Mouse (Mus musculus) layer of hippocampus, adult 8-10 months (tissue): ENCODE measurements around the gene Dbi. TPM values are rescaled to one million over a fixed set of nuclear protein-coding genes. Genes with fewer than 3 reads are reported as not detected.

Experiments used
- DNase-seq, 2 experiments: peaks; one replicate each; pipeline ENCODE4 v3.0.0; 2022; ENCODE audit warnings: low spot score in 2 of 2
- total RNA-seq, 4 experiments: library from RNA; stranded (reverse); gene quantifications; 2 replicates each; pipeline ENCODE4 v1.2.4; 2022

Gene Dbi
- total RNA-seq, 4 experiments from 2014 or later, result 269 to 515 (median 389) TPM

DNA sequence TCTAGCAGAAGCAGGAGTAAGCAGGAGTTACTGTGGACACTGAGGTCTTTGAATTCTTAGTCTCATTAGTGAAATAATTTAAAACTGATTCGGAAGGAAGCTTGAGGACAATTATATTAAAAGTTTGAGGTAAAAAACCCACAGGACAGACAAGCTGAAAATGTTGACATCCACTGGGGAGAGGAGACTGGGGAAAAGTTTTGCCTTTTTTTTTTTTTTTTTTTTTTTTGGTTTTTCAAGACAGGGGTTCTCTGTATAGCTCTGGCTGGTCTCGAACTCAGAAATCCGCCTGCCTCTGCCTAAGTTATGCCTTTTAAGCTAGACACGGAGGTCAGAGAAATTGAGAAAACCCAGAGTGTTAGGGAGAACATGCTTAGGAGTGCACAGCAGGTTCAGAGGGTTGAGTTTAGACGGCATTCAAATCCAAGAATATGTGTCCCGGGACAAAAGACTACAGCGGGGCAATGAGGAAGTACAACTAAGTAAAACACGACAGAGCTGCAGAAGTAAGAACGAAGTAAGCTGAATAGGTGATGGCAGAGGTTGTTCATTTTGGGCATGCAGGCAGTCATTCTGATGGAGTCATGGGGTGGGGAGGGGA is 1.2 kb upstream of the Dbi start:
- no peak for DNase-seq

GRCm38 (mm10) chr1:120120141-120120968 is 523 bp downstream of the Dbi start:
- peak; percentile 22 to 43 for DNase-seq

DNA sequence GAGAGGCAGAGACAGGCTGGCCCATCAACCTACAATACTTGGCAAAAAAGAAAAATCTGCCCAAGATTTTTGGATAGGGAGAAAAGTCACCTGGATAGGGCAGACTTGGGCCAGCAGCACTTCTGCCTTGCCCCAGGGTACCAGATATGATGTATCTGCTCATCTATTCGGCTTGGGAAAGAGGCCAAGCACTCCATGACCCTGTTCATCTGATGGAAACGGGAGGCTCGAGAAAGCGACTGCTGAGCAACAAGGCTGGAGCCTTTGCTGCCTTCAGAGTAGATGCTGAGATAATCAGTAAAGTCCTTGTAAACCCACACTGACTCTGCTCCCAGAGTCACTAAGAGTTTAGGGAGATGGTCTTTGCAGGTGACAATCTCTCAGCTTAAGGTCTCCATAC is 1.5 kb downstream of the Dbi start:
- no peak for DNase-seq

DNA sequence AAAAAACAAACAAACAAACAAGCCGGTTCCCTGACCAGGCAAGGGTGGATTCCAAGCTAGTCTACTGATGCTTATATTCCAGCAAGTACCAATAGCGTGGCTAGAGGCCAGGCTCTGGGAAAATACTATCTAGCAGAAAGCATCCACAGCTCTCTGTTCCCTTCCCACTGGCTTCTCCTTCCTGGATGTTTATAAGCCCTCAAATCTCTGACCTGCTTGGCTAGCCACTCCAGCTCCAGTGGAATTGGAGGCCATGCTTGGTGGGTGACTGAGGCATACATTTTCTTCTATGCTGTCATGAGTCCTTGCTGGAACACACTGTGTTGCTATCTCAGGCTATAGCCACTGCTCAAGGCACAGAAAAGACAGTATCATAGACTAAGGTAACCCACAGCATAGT is 2.0 kb downstream of the Dbi start:
- no peak for DNase-seq

GRCm38 (mm10) chr1:120116106-120116505 is 4.8 kb downstream of the Dbi start:
- DNase-seq, result peak in 1 of 2 experiments; percentile 24

GRCm38 (mm10) chr1:120115671-120116081 is 5.2 kb downstream of the Dbi start:
- DNase-seq, result peak; percentile 92 to 95

- no peak for DNase-seq
Measured at GRCm38 (mm10) chr1:120112251-120113187, 8.4 kb downstream of the Dbi start.

- DNase-seq, result no peak
Measured at GRCm38 (mm10) chr1:120111766-120112165, 9.1 kb downstream of the Dbi start.

GRCm38 (mm10) chr1:120109741-120110432 is 11.0 kb downstream of the Dbi start:
- no peak for DNase-seq

GRCm38 (mm10) chr1:120105556-120105959 is 15.3 kb downstream of the Dbi start:
- no peak for DNase-seq

DNA sequence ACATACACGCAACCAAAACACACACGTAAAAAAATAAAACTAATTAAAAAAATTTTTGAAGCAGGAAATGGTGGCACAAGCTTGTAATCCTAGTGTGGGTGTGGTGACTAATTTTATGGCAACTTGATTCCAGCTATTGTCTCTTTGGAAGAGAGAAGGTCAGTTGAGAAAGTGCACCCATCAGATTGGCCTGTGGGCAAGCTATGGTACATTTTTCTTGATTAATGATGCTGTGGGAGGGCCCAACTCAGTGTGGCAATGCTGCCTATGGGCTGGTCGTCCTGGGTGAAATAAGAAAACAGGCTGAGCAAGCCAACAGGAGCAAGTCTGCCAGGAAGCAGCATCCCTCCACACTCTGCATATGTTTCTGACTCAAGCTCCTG is 19.7 kb downstream of the Dbi start:
- no peak for DNase-seq

- DNase-seq, result no peak
Measured at GRCm38 (mm10) chr1:120100456-120101226, 20.2 kb downstream of the Dbi start.

DNA sequence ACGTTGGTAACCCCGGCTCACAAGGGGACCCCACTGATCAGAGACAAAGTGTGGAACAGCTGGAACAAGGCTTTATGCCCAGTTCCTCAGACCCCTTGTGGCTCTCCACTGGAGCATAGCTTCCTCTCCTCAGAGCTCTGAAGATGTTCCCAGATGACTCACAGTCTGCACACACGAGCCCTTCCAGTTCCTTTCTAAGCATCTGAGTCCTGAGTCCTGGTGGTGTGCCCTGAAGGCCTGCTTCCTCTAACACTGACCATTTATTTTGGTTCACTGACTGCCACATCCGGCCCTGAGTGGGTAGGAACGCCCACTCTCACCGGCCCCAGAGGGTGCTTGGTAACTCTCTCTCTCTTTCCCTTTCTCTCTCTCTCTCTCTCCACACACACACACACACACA is 21.4 kb downstream of the Dbi start:
- no peak for DNase-seq

DNA sequence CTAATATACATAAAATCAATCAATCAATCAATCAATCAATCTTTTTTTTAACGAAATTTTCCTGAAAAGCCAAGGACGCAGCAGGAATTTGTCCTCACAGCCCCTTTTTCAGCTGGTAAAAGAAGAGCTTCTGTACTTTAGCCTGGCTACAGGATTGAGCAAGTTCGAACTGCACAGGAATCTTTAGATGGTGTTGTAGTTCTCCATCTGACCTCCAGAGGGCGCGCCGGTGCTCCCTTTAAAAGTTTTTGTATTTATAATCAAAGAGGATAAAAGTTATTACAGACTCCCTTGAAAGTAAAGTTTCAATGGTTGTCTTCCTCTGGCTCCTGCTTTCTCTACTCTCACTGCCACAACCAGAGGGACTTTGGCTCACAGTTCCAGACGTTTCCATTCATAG is 22.6 kb downstream of the Dbi start:
- DNase-seq, result peak; percentile 38 to 80

DNA sequence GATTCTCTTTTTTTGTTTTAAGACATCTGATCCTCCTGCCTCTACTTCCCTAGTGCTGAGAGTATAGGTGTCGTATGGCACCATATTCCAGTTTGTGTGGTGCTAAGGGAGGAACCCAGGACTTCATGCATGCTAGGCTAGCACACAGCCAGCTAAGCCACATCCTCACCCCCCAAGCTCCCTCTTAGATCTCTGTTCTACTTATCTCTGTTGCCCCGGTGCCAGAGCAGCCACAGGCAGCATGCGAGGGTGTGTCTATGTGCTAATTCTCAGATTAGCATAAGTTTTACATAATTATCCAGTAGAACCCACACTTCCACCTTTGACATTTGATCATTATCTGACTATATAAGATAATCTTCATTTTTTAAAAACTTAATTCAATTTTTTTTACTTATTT is 26.0 kb downstream of the Dbi start:
- DNase-seq, result no peak

- peak; percentile 72 to 89 for DNase-seq
Measured at GRCm38 (mm10) chr1:120093482-120094134, 27.3 kb downstream of the Dbi start.

DNA sequence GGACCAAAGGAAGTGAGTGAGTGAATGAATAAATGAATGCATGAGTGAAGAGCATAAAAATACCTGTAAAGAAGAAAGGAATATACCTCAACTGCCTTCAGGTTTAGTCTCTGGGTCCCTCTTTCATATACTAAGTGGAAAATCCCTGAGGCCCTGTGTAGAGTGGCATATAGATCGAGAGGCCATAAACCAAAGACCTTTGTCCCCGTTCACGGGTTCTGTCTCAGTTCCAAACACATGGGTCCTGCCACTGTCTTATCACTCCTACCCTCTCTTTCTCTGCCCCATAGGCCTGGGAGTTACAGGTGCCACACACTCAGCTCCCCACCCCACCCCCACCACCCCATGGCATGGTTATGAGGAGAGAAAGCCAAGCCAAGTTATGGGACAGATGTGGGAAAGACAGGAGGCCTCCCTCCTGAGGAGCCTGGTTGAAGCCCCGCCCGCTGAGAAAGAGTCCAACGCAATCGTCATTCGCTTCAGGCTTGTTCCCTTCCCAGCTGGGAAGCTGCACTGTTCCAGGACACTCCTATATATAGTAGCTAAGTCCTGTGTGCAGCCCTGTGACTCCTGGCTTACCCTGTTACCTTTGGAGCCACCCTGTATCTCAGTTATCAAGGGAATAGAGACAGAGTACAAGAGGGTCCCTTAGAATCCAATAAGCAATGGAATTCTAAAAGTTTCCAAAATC is 29.9 kb downstream of the Dbi start:
- no peak for DNase-seq

DNA sequence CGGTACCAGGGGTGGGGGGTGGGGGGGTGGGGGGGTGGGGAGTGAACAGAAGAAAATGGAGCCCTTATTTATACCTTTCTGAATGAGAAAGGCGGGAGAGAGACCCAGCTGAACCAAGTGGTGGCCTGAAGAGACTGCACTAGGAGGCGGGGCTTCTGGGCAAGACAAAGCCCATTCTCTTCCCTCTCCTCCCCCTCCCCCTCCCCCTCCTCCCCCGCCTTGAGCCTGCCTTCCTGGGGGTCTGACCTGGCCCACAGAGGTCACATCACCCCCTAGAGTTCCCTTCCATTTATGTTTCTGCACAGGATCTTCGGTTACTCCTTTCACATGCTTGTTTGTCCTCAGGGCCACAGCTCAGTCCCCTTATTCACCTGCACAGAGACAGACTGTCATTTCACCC is 31.7 kb downstream of the Dbi start:
- no peak for DNase-seq

DNA sequence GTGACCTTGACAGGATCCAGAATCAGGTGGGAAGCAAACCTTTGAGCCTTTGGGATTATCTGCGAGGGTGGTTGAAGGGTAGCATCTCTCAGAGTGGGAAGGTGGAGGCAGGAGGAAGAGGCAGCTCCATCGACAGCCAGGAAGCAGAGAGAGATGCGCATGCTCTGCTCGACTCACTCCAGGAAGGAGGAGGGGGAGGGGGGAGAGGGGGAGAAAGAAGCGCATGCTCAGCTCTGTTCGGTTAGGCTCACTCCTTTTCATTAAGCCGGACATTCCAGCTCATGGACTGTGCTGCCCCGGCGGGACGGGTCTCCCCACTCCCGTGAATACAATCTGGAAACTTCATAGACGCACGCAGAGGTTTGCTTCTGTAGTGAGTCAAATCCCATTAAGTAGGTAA is 34.2 kb downstream of the Dbi start:
- no peak for DNase-seq
